Mouse (Mus musculus): Measurements from ENCODE around the gene Dock3. TPM values are rescaled to one million over a fixed set of nuclear protein-coding genes. Genes with fewer than 3 reads are reported as not detected.

Gene Dock3
- polyA plus RNA-seq, 1 experiment from 2014 or later = 0.64 TPM

DNA sequence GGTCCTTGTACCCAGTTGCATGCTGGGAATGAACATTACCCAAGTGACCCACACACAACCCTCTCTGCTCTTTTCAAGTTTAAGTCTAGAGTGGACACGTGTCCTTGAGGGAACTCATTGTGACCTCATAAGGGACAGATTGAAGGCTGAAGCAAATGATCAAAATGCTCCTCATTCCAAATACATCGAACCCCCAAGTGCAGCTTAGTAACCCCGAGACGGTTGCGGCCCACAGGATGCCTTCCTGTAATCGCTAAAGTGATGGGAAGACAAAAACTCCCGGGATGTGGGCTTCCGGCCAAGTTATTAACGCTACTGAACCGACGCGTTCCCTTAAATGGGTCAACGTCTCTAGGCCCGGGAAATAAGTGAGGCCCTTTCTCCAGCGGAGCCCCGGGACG lies 340.4 kb downstream of the Dock3 start:
- peak overlapping the region; percentile 86 for H3K27ac ChIP-seq
- WGBS = 1% methylated on average over 17 of the region's 17 CpGs
- no peak for ATAC-seq

GRCm38 (mm10) chr9:106890496-106891240 lies 341.0 kb downstream of the Dock3 start:
- peak overlapping the region; percentile 59 for H3K4me2 ChIP-seq (replicated peaks)
- H3K36me3 ChIP-seq = peaks cover 16% of the 10 kb centered on the region
- H3K4me3 ChIP-seq (replicated peaks) = peak overlapping the region; percentile 88
- no peaks in the 10 kb centered on the region for H3K9me3 ChIP-seq
- H3K27me3 ChIP-seq (replicated peaks) = no peaks in the 10 kb centered on the region
- peak overlapping the region; percentile 94 for H3K9ac ChIP-seq
- H3K27ac ChIP-seq = no peak overlapping the region
- WGBS = 62% methylated on average over 8 of the region's 8 CpGs
- H3K4me1 ChIP-seq (replicated peaks) = peaks cover 28% of the 10 kb centered on the region
- ATAC-seq = no peak

More for the DNA sequence above, 340.4 kb downstream of the Dock3 start:
- Histone ChIP-seq H3K4me2 (replicated peaks) (peak overlapping the region; percentile 59), H3K4me1 (replicated peaks) (peaks cover 28% of the 10 kb centered on the region), H3K27me3 (replicated peaks) (no peaks in the 10 kb centered on the region), H3K9ac (peak overlapping the region; percentile 94), H3K36me3 (peaks cover 16% of the 10 kb centered on the region), H3K4me3 (replicated peaks) (peak overlapping the region; percentile 88), H3K9me3 (no peaks in the 10 kb centered on the region)

DNA sequence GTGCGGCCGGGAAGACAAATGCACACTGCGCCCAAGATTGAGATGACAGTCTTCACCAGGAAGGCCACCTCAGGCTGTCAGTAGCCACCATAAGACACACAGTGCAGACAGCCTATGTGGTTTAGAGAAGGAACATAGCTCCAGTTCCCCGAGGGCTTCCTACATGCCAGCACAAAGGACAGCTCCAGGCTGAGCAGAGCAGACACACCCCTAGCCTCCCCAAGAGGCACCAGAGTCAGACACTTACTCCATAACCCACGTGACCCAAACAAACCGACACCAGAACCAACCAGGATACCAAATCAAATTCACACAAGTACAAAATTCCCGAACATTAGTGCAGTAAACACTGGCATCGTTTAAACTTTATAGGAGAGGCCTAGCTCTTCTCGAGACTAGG lies 342.4 kb downstream of the Dock3 start:
- 81% methylated on average over 9 of the region's 9 CpGs for WGBS
- H3K9ac ChIP-seq = no peak overlapping the region
- no peaks in the 10 kb centered on the region for H3K9me3 ChIP-seq
- no peak overlapping the region for H3K27ac ChIP-seq
- peaks cover 18% of the 10 kb centered on the region for H3K36me3 ChIP-seq
- H3K4me2 ChIP-seq (replicated peaks) = 0 out of 2 replicates have a peak overlapping the region, but pooled peaks have one; percentile 59
- no peak overlapping the region for H3K4me3 ChIP-seq (replicated peaks)
- H3K27me3 ChIP-seq (replicated peaks) = no peaks in the 10 kb centered on the region
- H3K4me1 ChIP-seq (replicated peaks) = peaks cover 42% of the 10 kb centered on the region
- ATAC-seq = no peak

DNA sequence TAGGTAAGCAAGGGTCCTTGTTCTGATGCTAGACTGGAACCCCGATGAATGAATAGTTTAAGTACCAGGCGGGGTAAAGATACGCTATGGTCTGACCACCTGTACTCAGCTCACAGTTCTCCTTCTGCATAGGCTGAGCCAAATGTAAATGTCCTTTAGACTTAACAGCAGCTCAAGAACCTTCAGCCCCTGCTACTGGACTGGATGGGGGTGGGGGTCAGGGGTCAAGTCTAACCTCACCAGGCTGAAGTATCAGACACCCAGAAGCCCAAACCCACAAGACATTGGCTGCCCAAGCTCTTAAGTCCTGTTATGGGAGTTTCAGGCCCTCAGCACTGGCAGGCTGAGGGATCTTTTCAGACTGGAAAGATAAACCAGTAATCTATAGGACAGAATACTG lies 343.4 kb downstream of the Dock3 start:
- 98% methylated on average over 3 of the region's 3 CpGs for WGBS
- Histone ChIP-seq H3K4me2 (replicated peaks) (no peak overlapping the region), H3K27ac (no peak overlapping the region), H3K9me3 (no peaks in the 10 kb centered on the region), H3K27me3 (replicated peaks) (no peaks in the 10 kb centered on the region), H3K4me3 (replicated peaks) (no peak overlapping the region), H3K36me3 (peaks cover 23% of the 10 kb centered on the region), H3K4me1 (replicated peaks) (peaks cover 49% of the 10 kb centered on the region), H3K9ac (no peak overlapping the region)
- no peak for ATAC-seq

DNA sequence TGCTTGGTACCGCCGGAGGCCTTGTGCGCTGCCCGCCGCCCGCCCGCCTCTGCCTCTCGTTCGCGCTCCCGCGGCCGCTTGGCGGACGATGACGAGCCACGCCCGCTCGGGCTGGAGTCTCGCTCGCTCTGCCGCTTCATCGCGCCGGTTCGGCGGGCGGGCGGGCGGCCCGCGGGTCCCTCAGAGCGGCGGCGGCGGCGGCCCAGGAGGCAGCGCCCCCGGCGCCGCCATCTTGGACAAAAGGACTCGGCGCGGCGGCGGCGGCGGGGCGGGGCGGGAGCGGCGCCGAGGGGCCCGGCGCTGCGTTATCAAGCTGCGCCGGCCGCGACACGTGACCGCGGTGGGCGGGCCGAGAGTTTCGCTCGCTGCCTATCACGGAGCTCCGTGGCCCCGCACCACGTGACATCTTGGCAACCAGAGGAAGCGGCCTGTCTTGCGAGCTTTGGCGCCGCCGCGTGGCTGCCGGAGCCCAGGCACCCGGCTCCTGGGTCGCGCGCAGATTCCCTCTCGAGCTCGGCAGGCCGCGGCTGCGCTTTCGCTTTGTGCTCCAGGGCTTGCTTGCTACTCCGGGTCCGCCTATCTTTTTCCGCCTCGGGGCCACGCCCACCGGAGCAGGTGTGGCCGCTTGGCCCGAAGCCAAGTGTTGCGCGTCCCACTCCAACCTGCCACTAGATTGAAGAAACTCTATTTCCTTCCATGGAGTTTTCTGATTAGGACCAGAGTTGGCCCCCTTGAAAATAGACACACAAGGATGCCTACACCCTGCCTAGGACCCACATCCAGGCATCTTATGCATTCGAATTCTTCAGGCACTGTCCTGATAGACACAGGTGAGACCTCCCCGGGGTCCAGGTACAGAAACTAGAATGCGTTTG lies 344.6 kb downstream of the Dock3 start, which contains the start of gene Rbm15b:
TSS of gene Rbm15b (minus strand) at position 601 of the 875 bp plus-strand sequence.
- WGBS = 2% methylated on average over 73 of the region's 101 CpGs
- Histone ChIP-seq H3K9ac (peak within 1 kb of the TSS; percentile 93), H3K4me2 (replicated peaks) (peak within 1 kb of the TSS; percentile 95), H3K4me3 (replicated peaks) (peak within 1 kb of the TSS; percentile 91), H3K27me3 (replicated peaks) (no peaks in the 10 kb centered on the region), H3K9me3 (no peaks in the 10 kb centered on the region), H3K4me1 (replicated peaks) (peaks cover 52% of the 10 kb centered on the region), H3K36me3 (peaks cover 33% of the 10 kb centered on the region), H3K27ac (peak within 1 kb of the TSS; percentile 81)
- peak; percentile 85 for ATAC-seq

DNA sequence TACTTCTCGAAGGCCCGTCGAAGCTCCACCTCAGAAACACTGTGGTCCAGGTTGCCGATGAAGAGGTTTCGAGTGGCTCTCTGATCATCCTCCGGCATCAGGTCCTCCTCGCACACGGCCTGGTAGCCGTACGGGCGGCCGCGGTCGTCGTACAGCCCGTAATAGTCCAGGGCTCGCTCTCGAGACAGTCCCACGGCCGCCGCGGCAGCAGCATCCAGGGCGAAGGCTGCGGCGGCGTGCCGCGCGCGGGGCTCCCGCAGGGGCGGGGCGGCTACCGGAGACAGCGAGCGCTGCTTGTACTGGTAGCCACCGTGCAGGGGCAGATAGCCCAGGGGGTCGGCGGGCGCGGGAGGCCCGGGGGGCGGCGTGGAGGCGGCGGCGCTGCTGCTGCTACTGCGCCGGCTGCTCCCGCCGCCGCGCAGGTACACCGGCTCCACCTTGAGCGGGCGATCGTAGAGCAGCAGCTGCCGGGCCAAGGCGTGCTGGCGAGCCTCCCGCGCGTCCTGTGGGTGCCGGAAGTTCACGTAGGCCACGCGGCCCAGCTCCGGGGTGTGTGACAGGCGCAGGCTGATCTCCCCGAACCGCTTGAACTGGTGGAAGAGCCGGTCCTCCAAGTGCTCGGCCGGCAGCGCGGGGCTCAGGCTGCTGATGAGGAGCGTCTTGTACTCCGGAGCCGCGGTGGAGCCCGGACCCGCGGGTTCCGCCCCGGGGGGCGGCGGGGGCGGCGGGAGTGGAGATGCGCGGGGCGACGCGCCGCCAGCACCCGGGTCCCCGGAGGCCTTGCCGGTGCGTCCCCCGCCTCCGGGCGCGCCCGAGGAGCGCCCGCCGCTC lies 345.6 kb downstream of the Dock3 start:
- H3K9ac ChIP-seq = peak overlapping the region; percentile 93
- peak overlapping the region; percentile 95 for H3K4me2 ChIP-seq (replicated peaks)
- H3K4me3 ChIP-seq (replicated peaks) = peak overlapping the region; percentile 91
- no peaks in the 10 kb centered on the region for H3K27me3 ChIP-seq (replicated peaks)
- H3K4me1 ChIP-seq (replicated peaks) = peaks cover 56% of the 10 kb centered on the region
- peaks cover 40% of the 10 kb centered on the region for H3K36me3 ChIP-seq
- ATAC-seq = peak; percentile 11
- H3K27ac ChIP-seq = peak overlapping the region; percentile 81
- no peaks in the 10 kb centered on the region for H3K9me3 ChIP-seq
- under 1% methylated on average over 97 of the region's 107 CpGs for WGBS

DNA sequence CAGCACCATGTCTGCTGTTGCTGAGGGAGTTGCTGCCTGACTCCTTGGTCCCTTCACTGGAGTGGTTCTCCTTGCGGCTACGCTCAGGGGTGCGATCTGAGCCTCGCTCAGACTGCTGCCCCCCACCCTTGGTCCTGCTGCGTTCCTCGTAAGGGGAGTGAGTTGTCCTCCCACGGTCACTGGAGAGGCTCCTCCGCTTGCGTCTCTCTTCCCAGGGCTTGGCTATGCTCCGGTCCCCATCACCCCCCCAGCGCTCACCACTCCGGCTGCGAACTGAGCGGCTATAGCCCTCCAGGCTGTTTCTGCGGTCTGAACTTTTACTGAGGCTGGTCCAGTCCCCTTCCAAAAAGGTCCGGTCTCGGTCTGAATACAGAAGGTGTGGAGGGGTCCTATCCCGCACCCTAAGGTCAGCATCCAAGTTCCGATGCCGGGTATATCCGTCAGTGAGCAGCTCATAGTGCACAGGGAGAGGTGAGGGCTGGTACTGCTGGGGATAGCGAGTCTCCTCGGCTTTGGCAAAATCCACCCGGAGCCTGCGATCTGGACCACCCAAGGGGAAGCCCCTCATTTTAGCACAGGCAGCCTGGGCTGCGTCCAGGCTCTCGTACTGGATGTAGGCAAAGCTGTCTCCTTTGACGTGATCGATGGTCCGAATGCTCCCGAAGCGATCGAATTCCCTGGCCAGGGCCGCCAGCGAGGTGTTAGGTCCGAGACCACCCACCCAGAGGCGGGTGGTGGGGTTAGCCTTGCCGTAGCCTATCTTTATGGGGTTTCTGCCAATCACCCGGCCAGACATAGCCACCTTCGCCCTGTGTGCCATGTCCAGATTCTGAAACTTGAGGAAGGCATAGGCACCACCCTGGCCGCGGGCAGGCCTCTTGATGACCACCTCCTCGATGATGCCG lies 346.5 kb downstream of the Dock3 start:
- Histone ChIP-seq H3K27me3 (replicated peaks) (no peaks in the 10 kb centered on the region), H3K4me2 (replicated peaks) (peak overlapping the region; percentile 95), H3K4me3 (replicated peaks) (peak overlapping the region; percentile 91), H3K9me3 (no peaks in the 10 kb centered on the region), H3K9ac (peak overlapping the region; percentile 93), H3K4me1 (replicated peaks) (peaks cover 48% of the 10 kb centered on the region), H3K27ac (no peak overlapping the region), H3K36me3 (peaks cover 43% of the 10 kb centered on the region)
- no peak for ATAC-seq
- WGBS = 18% methylated on average over 44 of the region's 44 CpGs

- ATAC-seq = no peak
- Histone ChIP-seq H3K9me3 (no peaks in the 10 kb centered on the region), H3K27ac (no peak overlapping the region), H3K4me2 (replicated peaks) (peak overlapping the region; percentile 95), H3K4me1 (replicated peaks) (peaks cover 42% of the 10 kb centered on the region), H3K36me3 (peaks cover 38% of the 10 kb centered on the region), H3K4me3 (replicated peaks) (peak overlapping the region; percentile 91), H3K9ac (peak overlapping the region; percentile 93), H3K27me3 (replicated peaks) (no peaks in the 10 kb centered on the region)
- WGBS = 27% methylated on average over 16 of the region's 16 CpGs
Observed at GRCm38 (mm10) chr9:106884306-106884705, 347.4 kb downstream of the Dock3 start.

DNA sequence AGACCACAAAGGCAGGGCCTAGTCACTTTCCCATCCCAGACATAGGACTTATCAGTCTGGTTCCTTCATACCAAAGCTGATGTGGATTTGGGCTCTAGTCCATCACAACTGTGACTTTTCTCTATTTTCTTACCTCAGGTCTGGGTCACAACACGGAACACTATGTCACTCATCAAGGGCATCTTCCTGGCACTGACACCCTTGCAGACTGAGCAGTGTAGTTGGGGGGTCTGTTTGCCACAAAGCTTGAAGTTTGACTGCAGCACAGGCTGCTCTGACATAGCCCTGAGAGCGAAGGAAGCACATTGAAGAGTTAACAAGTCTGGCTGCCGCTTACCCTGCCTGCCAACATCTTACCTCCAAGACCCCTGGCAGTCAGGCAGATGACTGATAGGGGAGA lies 348.6 kb downstream of the Dock3 start:
- Histone ChIP-seq H3K4me3 (replicated peaks) (no peak overlapping the region), H3K27ac (no peak overlapping the region), H3K9me3 (no peaks in the 10 kb centered on the region), H3K9ac (0 out of 2 replicates have a peak overlapping the region, but pooled peaks have one; percentile 17), H3K4me1 (replicated peaks) (peaks cover 35% of the 10 kb centered on the region), H3K4me2 (replicated peaks) (peak overlapping the region; percentile 33), H3K36me3 (peaks cover 31% of the 10 kb centered on the region), H3K27me3 (replicated peaks) (no peaks in the 10 kb centered on the region)
- ATAC-seq = no peak
- WGBS = 79% methylated on average over 3 of the region's 3 CpGs

DNA sequence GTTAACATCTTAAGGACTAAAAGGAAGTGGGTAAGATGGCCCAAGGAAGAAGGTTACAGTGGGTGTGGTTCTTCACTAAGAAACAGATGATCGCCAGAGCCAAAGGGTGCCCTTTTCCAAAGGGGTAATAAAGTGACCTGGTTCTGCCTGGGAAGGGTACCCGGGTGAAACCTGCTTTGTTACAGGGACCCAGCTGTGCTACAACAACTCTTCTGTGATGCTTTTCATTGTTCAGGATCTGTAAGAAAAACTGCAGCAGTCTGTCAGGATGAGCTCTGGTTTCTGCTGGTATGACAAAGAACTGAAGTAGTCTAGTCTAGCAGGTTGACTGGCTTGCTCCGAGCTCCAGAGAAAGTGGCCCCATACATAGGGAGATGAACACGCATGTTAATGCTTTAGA lies 349.5 kb downstream of the Dock3 start:
- H3K4me2 ChIP-seq (replicated peaks) = no peak overlapping the region
- no peak for ATAC-seq
- H3K4me1 ChIP-seq (replicated peaks) = peaks cover 28% of the 10 kb centered on the region
- peaks cover 30% of the 10 kb centered on the region; the same call in 1 of the 2 replicates for H3K36me3 ChIP-seq
- H3K9ac ChIP-seq = no peak overlapping the region
- no peak overlapping the region for H3K27ac ChIP-seq
- WGBS = 77% methylated on average over 4 of the region's 4 CpGs
- no peaks in the 10 kb centered on the region for H3K27me3 ChIP-seq (replicated peaks)
- H3K9me3 ChIP-seq = no peaks in the 10 kb centered on the region
- H3K4me3 ChIP-seq (replicated peaks) = no peak overlapping the region

All from intestine, embryonic 15.5 days (tissue).